Mouse (Mus musculus): ENCODE results near the gene Foxa2. TPM values are rescaled to one million over a fixed set of nuclear protein-coding genes. Genes with fewer than 3 reads are reported as not detected.

Gene Foxa2
- total RNA-seq, 2 experiments from 2014 or later = not detected

DNA sequence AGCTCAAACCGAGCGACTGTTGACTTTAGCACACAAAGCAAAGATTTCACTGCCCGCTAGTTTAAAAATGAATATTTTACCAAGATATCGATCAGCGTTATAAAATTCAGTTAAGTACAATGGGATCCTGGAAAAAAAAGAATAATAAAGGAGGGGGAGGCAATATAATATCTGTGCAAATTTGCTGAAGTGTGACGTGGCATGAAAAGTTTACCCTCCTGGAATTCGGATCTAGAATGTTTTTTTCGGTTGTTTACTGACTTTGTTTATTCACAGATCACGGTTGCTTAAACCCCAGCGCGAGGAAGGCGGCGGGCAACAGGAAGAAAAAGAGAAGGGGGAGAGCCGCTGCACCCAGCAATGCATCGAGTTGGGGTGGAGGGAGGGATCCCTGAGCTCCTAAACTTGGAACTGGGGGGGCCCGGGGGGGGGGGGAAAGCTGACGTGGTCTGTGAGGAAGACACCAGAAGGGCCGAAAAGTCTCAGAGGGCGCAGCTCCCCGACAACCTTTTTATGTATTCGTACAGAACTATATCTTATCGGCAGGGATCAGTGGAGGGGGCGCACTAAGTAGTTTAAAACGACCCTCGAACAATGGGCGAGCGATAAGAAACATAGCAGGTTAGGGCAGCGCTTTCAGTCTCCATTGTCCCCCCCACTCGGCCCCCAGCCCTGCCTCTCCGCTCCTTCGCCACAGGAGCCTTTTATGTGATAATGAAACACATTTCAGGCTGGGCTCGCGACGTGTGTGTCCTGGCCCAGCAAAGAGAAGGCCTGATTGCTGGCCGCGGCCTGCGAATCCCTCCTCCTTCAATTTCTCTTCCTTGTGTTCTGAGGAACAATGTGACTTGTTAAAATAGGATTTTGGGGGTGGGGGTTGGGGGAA lies 6.3 kb downstream of the Foxa2 start:
- intact Hi-C loops (cut with DNase I; ENCODE audit: low total_unique reads) = loop anchor here (10.0 kb wide), 1 partner anchor 236 kb away; no protein-coding TSS in a partner anchor
- no peak for DNase-seq

DNA sequence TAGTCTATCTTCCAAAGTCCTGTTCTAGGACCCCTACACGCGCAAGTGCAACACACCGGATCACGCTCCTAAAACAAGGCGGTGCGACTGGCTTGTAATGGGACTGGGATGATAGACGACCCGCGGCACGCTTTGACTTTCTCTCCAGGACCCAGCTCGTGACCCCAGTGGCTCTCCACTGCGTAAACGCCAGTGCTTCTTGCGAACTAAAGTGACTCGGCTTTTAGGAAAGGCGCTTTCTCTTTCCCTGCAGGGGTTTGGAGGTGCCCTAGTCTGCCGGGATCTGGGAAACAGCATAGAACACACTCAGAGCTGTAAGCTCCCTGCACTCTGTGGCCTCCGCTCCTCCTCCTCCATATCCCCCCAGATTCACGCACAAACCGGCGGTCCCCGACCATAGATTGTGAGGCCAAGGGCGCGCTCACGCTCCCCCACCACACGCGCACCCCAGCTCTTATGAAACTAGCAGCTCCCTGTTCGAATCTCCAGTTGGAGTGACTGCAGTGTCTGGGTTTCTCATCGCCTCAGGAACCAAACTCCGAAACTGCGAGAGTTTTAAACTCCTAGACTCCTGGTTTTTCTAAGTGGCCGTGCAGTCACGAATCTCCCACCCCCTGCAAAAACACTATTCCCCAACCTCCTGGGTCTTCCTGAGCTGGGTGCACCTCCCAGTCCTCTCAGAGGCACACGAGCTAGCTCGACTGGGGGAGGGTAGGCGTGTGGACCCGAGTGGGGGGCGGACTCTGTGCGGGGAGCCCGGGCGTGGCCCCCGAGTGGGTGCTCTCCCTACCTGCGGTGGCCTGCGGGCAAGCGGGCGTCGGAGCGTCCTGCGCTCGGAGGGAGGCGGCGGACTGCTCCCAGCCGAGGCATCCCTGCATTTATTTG lies 7.2 kb downstream of the Foxa2 start:
- intact Hi-C loops (cut with DNase I; ENCODE audit: low total_unique reads) = loop anchor here (10.0 kb wide), 1 partner anchor 235 kb away; no protein-coding TSS in a partner anchor
- no peak for DNase-seq

DNA sequence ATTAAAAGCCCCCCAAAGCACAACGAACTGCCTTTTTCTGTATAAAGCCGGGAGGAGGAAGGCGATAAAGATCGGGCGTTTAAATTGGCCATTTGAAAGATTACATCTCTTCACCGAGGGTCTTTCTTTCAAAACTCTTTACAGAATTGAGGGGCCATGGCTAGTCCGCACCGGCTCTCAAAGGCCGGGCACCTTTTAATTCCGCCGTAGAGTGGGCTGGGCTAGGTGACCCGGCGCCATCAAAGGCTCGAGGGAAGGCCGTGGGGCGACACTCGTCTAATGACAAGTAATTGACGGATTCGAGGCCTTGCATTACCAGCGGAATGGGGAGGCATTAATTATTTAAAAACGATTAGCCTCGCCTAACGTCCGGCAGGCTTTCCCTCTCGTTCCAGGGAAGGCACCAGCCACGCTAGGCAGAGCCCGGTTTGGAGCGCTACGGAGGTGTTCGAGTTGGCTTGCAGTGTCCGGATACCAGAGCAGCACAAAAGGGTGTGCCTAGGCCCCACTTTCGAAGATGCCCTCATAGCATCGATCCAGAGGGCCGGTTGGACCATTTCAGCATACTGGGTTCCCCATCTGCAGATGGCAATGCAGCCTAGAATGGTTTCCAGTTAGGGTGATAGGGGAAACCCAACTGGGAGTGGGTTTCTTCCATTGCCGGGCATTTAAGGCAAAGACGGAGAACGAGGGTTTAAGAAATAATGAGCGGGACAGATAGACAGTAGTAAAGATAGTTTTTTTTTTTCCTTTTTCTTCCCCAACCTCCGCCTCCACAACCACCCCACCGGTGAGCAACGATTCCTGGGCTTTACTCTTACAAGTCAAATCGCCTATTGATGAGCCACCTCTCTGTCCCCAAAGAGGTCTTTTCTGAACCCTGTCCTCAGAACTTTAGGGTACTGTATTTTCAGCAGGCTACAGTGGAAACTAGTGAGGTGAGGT lies 8.1 kb downstream of the Foxa2 start:
- no peak for DNase-seq
- intact Hi-C loops (cut with DNase I; ENCODE audit: low total_unique reads) = no loop called here

DNA sequence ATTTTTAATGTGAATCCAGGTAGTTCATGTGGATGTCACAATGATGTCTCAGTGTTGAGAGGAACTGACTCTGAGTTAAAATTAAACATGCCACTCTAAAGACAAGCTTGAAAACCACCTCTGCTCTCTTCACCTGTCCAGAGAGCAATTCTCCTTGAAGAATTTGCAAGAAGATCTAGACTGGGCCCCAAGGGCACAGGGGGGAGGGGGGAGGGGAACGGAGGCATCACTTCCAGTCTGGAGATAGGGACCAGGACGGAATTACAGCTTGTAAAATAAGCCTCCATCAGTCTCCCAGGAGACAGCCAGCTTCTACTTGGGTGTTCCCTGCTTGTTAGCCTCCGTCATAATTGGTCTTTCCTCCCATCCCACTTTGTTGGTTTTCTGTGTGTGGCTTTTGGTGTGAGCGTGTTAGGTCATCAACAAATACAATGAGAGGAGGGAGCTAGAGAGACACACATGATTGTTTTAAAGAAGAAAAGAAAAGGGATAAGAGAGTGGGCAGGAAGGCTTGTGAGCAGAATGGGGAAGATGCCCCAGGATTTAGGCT lies 10.1 kb downstream of the Foxa2 start:
- intact Hi-C loops (cut with DNase I; ENCODE audit: low total_unique reads) = no loop called here
- no peak for DNase-seq

DNA sequence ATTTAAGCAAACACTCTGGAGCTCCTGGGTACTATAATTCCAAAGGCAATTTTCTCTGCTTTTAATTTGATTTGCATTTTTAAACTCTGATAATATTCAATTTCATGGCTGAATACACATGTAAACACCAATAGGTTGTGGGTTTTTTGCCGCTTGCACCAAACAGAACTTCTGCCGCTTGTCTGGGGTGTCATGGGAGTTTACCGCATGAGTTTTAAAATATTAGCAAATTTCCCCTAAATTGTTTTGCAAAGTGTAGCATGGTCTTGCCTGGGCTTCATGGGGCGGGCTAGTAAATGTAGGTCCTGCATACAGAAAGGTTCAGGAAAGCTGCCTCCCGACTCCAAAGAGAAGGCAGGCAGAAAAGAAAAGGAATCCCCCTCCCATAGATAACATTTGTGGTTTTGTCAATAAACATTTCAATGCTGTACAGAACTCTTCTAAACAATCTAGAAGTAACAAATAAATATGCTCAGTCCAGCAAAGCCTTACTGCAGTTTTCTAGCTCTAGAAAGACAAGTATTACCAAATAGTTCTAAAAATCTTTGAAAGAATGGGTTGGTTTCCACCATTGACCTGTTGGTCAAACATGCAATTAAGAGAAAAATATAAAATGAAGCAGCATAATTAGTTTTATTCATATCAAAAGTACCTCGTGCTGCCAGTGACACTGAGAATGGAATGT lies 15.6 kb downstream of the Foxa2 start:
- intact Hi-C loops (cut with DNase I; ENCODE audit: low total_unique reads) = no loop called here
- DNase-seq = no peak

DNA sequence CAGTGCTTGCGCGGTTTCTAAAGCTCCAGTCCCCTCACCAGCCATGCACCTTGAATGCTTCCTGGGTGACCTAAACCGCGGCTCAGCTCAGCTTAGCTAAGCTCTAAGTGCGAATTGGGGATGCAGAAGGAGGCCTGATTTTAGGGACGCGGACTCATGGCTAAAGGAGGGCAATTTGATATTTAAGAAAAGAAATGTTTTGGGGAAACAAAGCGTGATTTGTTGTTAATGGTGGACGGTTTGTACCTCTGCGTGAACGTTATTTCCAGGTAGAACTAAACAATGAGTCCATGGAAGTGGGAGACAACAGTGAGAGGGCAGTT lies 16.2 kb downstream of the Foxa2 start:
- intact Hi-C loops (cut with DNase I; ENCODE audit: low total_unique reads) = no loop called here
- DNase-seq = no peak

DNA sequence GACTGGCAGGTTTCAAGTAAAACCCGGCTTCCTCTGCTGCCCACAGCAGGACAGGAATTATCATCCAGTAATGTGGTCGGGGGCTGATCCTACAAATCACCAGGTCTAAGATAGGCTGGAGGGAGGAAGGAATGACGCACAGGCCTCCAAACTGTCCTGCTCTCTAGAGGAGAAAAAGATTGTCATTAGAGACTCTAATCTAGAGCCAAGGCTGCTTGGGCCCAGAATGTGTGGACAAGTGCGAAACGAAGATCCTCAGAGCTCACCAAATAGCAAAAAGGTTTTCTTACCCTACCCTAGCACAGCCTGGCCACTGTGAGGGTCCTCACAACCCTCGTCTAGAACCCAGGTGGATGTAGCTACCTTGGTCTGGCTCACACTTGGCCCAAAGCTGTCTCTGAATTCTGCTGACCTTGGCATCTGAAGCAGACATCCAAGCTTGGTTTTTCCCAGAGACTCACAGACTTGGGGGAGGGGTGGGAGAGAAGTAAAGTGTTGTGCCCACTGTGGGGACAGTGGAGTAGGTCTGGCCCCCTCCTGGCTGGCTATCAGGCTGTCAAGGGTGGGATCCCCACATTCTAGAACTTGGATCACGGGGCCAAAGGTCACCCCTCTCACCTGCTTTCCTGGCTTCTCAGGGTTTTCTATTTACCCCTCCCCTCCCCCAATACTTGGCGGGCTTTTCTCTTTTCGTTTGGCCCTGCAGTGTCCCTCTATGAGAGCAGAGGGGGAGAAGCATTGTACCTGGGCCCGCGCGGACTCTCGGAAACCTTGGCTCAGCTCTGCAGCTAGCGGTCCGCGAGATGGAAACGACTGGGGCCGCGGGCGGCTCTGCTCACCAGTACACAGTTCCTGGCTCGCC lies 16.8 kb downstream of the Foxa2 start:
- no peak for DNase-seq
- intact Hi-C loops (cut with DNase I; ENCODE audit: low total_unique reads) = no loop called here

DNA sequence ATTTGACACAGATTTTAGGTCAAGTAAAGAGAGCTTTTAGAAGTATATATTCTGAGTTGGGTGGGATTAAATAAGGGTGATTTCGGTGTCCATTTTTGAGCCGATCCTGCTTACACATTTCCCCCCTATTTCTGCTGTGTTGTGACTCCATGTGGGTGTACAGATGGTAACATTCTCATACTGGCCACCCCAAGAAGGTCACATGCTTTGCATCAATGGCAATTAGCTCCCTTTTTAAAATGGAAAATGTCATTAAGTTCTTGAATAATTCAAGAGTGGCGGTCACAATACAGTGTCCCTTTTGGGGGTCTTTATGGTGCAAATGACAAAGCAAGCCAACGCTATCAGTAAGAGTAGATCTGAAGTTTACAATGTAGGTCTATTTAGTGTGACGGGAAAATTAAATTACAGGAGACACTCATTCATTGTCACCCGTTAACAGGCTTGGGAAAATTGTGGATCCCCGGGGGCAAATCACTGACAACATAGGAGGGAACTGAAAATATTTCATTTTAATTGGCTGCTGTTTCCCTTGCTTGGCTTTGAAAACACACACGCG lies 17.6 kb downstream of the Foxa2 start:
- intact Hi-C loops (cut with DNase I; ENCODE audit: low total_unique reads) = no loop called here
- DNase-seq = no peak

DNA sequence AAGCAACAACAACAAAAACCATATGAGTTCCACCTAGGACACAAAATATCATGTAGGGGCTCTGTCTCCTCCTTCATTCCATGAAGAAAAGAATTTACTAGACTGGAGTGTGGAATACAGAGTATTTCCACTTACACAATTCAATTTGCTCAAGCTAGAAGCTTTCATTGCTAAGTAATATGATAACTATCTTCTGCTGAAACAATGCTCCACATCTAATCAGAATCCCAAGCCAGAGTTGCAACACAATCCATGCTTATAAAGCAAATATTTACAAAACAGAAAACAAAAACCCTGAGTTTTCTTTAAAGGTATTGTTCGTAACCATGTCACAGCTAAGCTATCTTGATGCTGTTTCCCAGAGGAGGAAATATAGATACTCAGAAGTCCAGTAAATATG lies 20.4 kb downstream of the Foxa2 start:
- intact Hi-C loops (cut with DNase I; ENCODE audit: low total_unique reads) = no loop called here
- no peak for DNase-seq

DNA sequence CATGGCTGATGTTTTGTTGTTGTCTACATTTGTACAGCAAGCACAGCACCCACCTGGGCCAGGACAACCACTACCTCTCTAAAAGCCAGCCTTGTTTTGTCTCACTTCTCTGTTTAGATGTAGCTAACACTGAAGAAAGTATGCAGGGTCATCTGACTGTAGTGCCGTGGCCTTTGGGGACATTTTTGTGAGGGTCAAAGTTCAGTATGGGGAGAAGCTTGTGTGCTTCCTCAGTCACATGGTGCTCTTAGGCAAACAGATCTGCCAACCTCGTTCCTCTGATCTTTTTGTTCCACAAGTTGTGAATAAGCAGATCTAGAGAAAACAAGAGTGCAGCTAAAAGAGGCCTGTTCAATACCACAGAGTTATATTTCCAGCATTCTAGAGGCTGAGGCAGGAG lies 21.3 kb downstream of the Foxa2 start:
- DNase-seq = no peak
- intact Hi-C loops (cut with DNase I; ENCODE audit: low total_unique reads) = no loop called here

DNA sequence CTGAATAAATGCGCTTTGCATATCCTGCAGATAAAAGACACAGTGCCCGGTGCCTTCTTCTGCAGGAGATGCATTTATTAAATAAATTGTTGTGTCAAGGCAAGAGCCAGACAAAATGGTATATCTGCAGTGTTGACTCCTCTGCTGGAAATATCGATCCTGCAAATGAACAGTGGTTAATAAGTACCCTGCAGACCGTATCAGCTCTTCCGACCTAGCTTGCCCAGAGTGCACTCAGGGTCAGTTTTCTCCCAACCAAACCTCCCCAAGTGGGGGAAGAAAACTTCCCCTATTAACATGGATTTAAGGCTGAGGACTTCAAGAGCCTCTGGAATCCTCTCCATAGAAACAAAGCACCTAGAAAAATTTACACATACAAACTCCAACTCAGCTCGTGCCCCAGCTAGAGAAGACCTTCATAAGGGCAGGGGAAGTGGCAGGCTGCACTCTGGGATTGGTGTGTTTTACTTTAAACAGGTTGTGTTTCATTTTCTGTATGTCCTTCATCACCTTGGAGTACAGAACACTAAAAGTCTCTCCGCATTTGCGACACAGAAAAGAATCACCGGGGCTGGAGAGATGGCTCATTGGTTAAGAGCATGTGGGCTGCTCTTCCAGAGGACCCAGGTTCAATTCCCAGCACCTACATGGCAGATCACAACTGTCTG lies 22.4 kb downstream of the Foxa2 start:
- no peak for DNase-seq
- intact Hi-C loops (cut with DNase I; ENCODE audit: low total_unique reads) = no loop called here

DNA sequence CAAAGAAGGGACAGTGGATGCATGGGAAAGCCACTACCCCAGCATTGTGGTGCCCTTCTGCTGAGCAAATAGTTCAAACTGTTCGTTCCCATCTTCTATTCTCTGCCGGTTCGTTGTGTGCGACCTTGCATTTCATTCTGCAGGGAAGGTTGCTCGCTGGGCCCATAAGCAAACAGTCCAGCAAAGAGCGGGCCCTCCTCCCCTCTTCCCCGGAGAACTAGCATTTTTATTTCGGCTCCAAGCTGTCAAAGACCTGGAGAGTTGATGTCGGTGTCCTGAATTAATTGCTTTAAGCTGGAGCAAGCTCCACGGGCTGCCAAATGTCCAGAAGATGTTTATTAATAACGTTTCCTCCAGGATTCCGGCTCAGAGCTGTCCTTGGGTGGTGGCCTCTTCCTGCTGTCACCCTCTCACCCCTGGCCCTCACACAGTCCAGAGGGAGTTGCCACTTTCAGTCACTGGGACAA lies 23.4 kb downstream of the Foxa2 start:
- intact Hi-C loops (cut with DNase I; ENCODE audit: low total_unique reads) = no loop called here

DNA sequence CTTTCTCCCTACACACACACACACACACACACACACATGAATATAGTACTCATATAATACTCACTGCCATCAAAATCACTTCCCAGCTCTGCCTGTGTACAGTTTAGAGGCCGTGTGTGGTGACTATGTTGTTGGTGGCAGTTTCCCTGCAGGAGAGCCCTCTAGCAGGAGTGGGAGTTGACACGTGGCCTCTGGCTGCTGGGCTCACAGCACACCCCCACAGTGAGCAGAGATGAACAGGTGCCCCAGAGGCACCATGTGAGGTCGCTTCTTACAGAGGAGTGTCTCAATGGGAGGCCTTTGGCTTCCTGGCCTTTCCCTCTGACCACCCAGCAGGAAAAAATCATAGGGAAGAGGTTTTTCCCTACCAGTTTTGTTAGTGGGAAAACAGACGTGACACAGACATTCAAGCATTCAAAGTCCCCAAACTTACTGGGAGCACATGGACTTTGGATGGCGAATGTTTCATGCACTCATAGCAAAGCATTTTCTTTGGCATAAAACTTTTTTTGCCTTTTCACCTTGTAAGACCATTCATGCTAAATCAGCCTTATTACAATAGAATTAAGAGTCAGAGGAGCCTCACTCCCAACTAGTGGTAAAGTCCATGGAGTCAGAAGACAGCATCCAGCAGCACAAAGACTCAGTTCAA lies 24.7 kb downstream of the Foxa2 start:
- intact Hi-C loops (cut with DNase I; ENCODE audit: low total_unique reads) = no loop called here
- DNase-seq = no peak

More for the DNA sequence above, 23.4 kb downstream of the Foxa2 start:
- DNase-seq = no peak

DNA sequence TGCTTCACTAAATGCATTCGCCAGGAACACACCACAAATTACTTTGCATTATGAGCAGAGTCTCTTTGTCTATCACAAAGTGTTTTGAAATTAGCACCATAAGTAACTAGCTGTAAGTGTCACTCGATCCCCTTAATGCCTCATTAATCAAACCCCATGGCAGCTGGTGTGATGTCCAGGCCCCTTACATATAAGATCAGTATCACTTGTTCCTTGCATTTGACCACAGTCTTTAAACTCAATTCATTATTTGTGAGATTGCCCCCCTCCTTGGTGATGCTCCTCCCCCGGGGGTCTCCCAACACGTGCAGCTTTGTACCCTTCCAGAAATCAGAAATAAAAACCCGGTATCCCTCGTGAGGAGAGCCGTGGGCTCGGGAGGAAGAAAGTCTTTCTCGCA lies 25.8 kb downstream of the Foxa2 start:
- intact Hi-C loops (cut with DNase I; ENCODE audit: low total_unique reads) = no loop called here
- no peak for DNase-seq

DNA sequence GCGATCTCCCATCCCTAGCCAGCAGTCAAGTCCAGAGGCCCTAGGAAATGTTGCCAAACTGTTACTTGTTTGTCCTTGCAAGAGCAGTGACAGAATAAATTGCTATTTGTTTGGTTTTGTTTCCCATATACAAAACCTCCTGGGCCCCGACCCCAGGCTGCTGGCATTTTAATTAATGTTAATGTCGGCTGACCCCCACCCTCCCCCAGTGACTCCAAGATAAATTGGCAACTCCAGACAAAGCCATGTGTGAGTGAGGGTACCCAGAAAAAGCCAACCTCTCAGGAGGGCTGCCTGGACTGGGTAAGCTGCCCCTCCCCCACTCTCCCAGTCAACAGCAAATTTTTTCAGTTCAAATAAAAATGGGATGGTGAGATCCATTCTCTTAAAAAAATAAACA lies 26.6 kb downstream of the Foxa2 start:
- intact Hi-C loops (cut with DNase I; ENCODE audit: low total_unique reads) = no loop called here

More for the DNA sequence above, 26.6 kb downstream of the Foxa2 start:
- DNase-seq = no peak

Measured in gastrocnemius, postnatal 14 days (tissue).